Mouse (Mus musculus): Measurements from ENCODE around the gene Map3k5. TPM values are rescaled to one million over a fixed set of nuclear protein-coding genes. Genes with fewer than 3 reads are reported as not detected.

The Map3k5 gene
- polyA plus RNA-seq, 1 experiment = 9.5 TPM

GRCm38 (mm10) chr10:20070576-20071109 is 136.4 kb downstream of the Map3k5 start:
- TF ChIP-seq CTCF (IDR thresholded peaks at IDR 0.05; ENCODE audit: insufficient read depth, low read length) = no peak
- TF ChIP-seq POLR2A (IDR thresholded peaks at IDR 0.05; ENCODE audit: borderline replicate concordance, extremely low read depth, low read depth, low read length) = no peak
- DNase-seq = no peak
- 75% methylated on average over 14 of the region's 14 CpGs for WGBS
- no peak overlapping the region for H3K4me3 ChIP-seq (replicated peaks; ENCODE audit: extremely low read depth, low read depth, low read length)
- H3K4me1 ChIP-seq (ENCODE audit: control insufficient read depth, insufficient read depth, low read length) = peaks cover 2% of the 10 kb centered on the region

GRCm38 (mm10) chr10:20071716-20072115 is 137.4 kb downstream of the Map3k5 start:
- no peak for DNase-seq
- WGBS = 53% methylated on average over 6 of the region's 6 CpGs
- TF ChIP-seq POLR2A (IDR thresholded peaks at IDR 0.05; ENCODE audit: borderline replicate concordance, extremely low read depth, low read depth, low read length) (no peak), CTCF (IDR thresholded peaks at IDR 0.05; ENCODE audit: insufficient read depth, low read length) (no peak)
- no peak overlapping the region for H3K4me3 ChIP-seq (replicated peaks; ENCODE audit: extremely low read depth, low read depth, low read length)
- H3K4me1 ChIP-seq (ENCODE audit: control insufficient read depth, insufficient read depth, low read length) = peaks cover 5% of the 10 kb centered on the region

- no peak overlapping the region for H3K4me3 ChIP-seq (replicated peaks; ENCODE audit: extremely low read depth, low read depth, low read length)
- DNase-seq = peak; percentile 79
- 66% methylated on average over 7 of the region's 7 CpGs for WGBS
- TF ChIP-seq CTCF (IDR thresholded peaks at IDR 0.05; ENCODE audit: insufficient read depth, low read length) (peak; percentile 91), POLR2A (IDR thresholded peaks at IDR 0.05; ENCODE audit: borderline replicate concordance, extremely low read depth, low read depth, low read length) (no peak)
- H3K4me1 ChIP-seq (ENCODE audit: control insufficient read depth, insufficient read depth, low read length) = peaks cover 11% of the 10 kb centered on the region
Measured at GRCm38 (mm10) chr10:20073236-20073893, 139.1 kb downstream of the Map3k5 start.

GRCm38 (mm10) chr10:20076541-20077469 is 142.5 kb downstream of the Map3k5 start:
- no peak for DNase-seq
- TF ChIP-seq POLR2A (IDR thresholded peaks at IDR 0.05; ENCODE audit: borderline replicate concordance, extremely low read depth, low read depth, low read length) = no peak
- no peak for TF ChIP-seq CTCF (IDR thresholded peaks at IDR 0.05; ENCODE audit: insufficient read depth, low read length)
- 55% methylated on average over 13 of the region's 13 CpGs for WGBS
- H3K4me3 ChIP-seq (replicated peaks; ENCODE audit: extremely low read depth, low read depth, low read length) = no peak overlapping the region
- peaks cover 11% of the 10 kb centered on the region for H3K4me1 ChIP-seq (ENCODE audit: control insufficient read depth, insufficient read depth, low read length)

DNA sequence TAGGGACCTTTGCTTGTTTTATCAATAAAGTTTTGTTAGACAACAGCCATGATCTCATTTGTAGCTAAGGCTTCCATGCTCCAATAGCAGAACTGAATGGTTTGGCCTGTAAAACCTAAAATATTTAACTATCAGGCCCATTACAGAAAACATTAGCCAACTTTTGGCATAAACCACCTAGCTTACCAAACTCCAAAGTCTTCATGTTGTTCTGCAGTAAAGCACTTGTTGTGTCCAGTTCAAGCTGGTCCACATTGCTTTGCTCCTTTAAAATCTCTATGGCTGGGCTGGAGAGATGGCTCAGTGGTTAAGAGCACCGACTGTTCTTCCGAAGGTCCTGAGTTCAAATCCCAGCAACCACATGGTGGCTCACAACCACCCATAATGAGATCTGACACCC is 144.1 kb downstream of the Map3k5 start:
- DNase-seq = no peak
- H3K4me1 ChIP-seq (ENCODE audit: control insufficient read depth, insufficient read depth, low read length) = peaks cover 9% of the 10 kb centered on the region
- H3K4me3 ChIP-seq (replicated peaks; ENCODE audit: extremely low read depth, low read depth, low read length) = no peak overlapping the region
- no peak for TF ChIP-seq POLR2A (IDR thresholded peaks at IDR 0.05; ENCODE audit: borderline replicate concordance, extremely low read depth, low read depth, low read length)
- TF ChIP-seq CTCF (IDR thresholded peaks at IDR 0.05; ENCODE audit: insufficient read depth, low read length) = no peak
- WGBS = 100% methylated on average over 2 of the region's 2 CpGs

DNA sequence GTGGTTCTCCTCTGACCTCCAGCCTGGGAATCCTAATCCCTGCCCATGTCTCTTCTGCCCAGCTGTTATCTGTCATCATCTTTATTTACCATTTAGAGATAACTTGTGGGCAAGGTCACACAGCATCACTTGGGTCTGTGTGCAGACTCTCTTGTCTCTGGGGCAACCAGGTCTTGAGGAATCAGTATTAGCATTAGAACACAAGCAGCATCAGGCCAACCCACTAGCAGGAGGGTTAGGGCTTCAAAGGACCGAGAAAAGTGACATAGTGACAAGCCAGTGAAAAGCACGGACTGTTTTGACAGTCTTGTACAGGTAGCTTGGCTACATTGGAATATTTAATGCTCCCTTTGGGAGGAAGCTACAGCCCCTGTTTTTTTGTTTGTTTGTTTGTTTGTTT is 153.6 kb downstream of the Map3k5 start:
- WGBS = 79% methylated on average over 2 of the region's 2 CpGs
- H3K4me1 ChIP-seq (ENCODE audit: control insufficient read depth, insufficient read depth, low read length) = peaks cover 8% of the 10 kb centered on the region
- no peak for TF ChIP-seq CTCF (IDR thresholded peaks at IDR 0.05; ENCODE audit: insufficient read depth, low read length)
- no peak for TF ChIP-seq POLR2A (IDR thresholded peaks at IDR 0.05; ENCODE audit: borderline replicate concordance, extremely low read depth, low read depth, low read length)
- DNase-seq = no peak
- H3K4me3 ChIP-seq (replicated peaks; ENCODE audit: extremely low read depth, low read depth, low read length) = no peak overlapping the region

- no peak for DNase-seq
- peaks cover 8% of the 10 kb centered on the region for H3K4me1 ChIP-seq (ENCODE audit: control insufficient read depth, insufficient read depth, low read length)
- TF ChIP-seq POLR2A (IDR thresholded peaks at IDR 0.05; ENCODE audit: borderline replicate concordance, extremely low read depth, low read depth, low read length) (no peak), CTCF (IDR thresholded peaks at IDR 0.05; ENCODE audit: insufficient read depth, low read length) (no peak)
- WGBS = 27% methylated on average over 3 of the region's 3 CpGs
- no peak overlapping the region for H3K4me3 ChIP-seq (replicated peaks; ENCODE audit: extremely low read depth, low read depth, low read length)
Measured at GRCm38 (mm10) chr10:20089026-20089425, 154.8 kb downstream of the Map3k5 start.

DNA sequence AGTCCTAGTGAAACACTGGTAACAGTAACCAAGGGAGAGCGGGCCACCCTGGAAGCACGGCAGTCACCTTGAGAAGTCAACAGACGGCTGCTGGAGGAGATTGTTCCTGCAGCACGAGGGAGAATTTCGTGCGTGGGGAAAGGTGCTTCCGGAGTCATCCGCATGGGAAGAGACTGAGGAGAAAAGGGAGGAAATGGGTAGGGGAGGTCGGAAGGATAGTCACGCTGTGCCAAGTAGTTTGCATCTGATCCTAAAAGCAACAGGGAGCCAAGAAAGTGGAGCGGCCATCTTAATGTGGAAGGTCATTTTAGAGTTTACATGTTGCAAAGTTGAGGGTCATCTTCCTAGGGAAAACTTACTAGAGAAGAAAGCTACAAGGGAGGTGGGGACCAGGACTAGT is 155.9 kb downstream of the Map3k5 start:
- Histone ChIP-seq H3K4me3 (replicated peaks; ENCODE audit: extremely low read depth, low read depth, low read length) (no peak overlapping the region), H3K4me1 (ENCODE audit: control insufficient read depth, insufficient read depth, low read length) (peaks cover 8% of the 10 kb centered on the region)
- DNase-seq = no peak
- TF ChIP-seq POLR2A (IDR thresholded peaks at IDR 0.05; ENCODE audit: borderline replicate concordance, extremely low read depth, low read depth, low read length) (no peak), CTCF (IDR thresholded peaks at IDR 0.05; ENCODE audit: insufficient read depth, low read length) (no peak)
- 83% methylated on average over 11 of the region's 11 CpGs for whole genome bisulfite sequencing

GRCm38 (mm10) chr10:20091416-20091815 is 157.1 kb downstream of the Map3k5 start:
- no peak for DNase-seq
- no peak for TF ChIP-seq CTCF (IDR thresholded peaks at IDR 0.05; ENCODE audit: insufficient read depth, low read length)
- no peak for TF ChIP-seq POLR2A (IDR thresholded peaks at IDR 0.05; ENCODE audit: borderline replicate concordance, extremely low read depth, low read depth, low read length)
- Histone ChIP-seq H3K4me1 (ENCODE audit: control insufficient read depth, insufficient read depth, low read length) (peaks cover 8% of the 10 kb centered on the region), H3K4me3 (replicated peaks; ENCODE audit: extremely low read depth, low read depth, low read length) (no peak overlapping the region)
- 77% methylated on average over 2 of the region's 2 CpGs for WGBS

Data from lung, adult 2 months (tissue).